14 mouse cellular contexts compared by ENCODE assay signal in the genomic region with DNA sequence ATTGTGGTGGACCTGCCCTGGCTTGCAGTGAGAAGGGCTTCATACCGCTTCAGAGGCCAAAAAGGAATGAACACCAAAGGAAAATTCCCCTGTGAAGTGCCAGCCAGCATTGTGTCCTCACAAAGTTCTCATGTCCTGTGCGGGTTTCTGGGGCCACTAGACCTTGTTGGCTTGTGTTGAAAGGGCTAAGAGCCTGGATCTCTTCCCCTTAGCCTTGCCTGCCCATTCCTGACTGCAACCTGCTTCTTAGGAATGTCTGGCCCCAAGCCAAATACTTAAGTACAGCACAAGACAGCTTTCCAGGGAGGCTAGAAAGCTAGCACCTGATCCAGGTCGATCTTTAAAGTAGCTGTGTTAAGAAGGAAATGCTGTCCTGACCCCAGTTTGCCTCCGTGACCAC. TPM values are rescaled to one million over a fixed set of nuclear protein-coding genes. Genes with fewer than 3 reads are reported as not detected.
DNase-seq lines count a peak whose midpoint lies in the region; ATAC-seq and TF ChIP-seq lines count a peak whose summit lies in the region.
"Had no signal": no experiment of that assay in that cellular context is flagged by ENCODE, and none has a peak within 500 bp of the region (broad histone marks: within the 10 kb centered on the region; RNA-seq: fewer than 3 reads in every experiment).

No protein-coding gene starts in this region.

- no peak overlapping the region for H3K9ac ChIP-seq in heart, embryonic 12.5 days
- H3K9ac ChIP-seq in ES-Bruce4 (ENCODE audit: low read depth, poor library complexity, severe bottlenecking) = no peak overlapping the region
- no peak overlapping the region for H3K9ac ChIP-seq in lung, embryonic 14.5 days
- H3K9ac ChIP-seq: liver, embryonic 13.5 days; midbrain, embryonic 12.5 days; stomach, embryonic 15.5 days had no signal

- H3K4me3 ChIP-seq in heart, embryonic 12.5 days = no peak overlapping the region
- no peak overlapping the region for H3K4me3 ChIP-seq in ES-Bruce4 (ENCODE audit: low read depth, low read length)
- no peak overlapping the region for H3K4me3 ChIP-seq in lung, embryonic 14.5 days (ENCODE audit: low read depth, low read length)
- H3K4me3 ChIP-seq: hindbrain, embryonic 10.5 days; liver, embryonic 13.5 days; midbrain, embryonic 12.5 days; stomach, embryonic 15.5 days had no signal

- TF ChIP-seq CTCF in ES-Bruce4 (IDR thresholded peaks at IDR 0.05; ENCODE audit: low read depth, low read length) = no peak
- no peak for TF ChIP-seq CTCF in brain, embryonic 14.5 days (IDR thresholded peaks at IDR 0.05; ENCODE audit: borderline replicate concordance, extremely low read depth, insufficient read depth, insufficient read length)
- TF ChIP-seq CTCF in lung, embryonic 14.5 days (IDR thresholded peaks at IDR 0.05; ENCODE audit: low read depth) = no peak

- H3K9me3 ChIP-seq in heart, embryonic 12.5 days (replicated peaks) = no peaks in the 10 kb centered on the region
- no peaks in the 10 kb centered on the region for H3K9me3 ChIP-seq in ES-Bruce4 (replicated peaks; ENCODE audit: control insufficient read depth, insufficient read depth, low read length, poor library complexity, severe bottlenecking)
- H3K9me3 ChIP-seq in lung, embryonic 14.5 days (ENCODE audit: low read depth, low read length) = no peaks in the 10 kb centered on the region
- H3K9me3 ChIP-seq: hindbrain, embryonic 10.5 days; liver, embryonic 13.5 days; midbrain, embryonic 12.5 days; stomach, embryonic 15.5 days had no signal

- ATAC-seq in heart, embryonic 12.5 days (ENCODE audit: insufficient number of reproducible peaks, low FRiP score) = no peak
- ATAC-seq in lung, embryonic 14.5 days (ENCODE audit: insufficient read depth) = peak; percentile 67; the same call in 1 of the 2 replicates

- H3K27me3 ChIP-seq in heart, embryonic 12.5 days (replicated peaks) = no peaks in the 10 kb centered on the region
- no peaks in the 10 kb centered on the region for H3K27me3 ChIP-seq in ES-Bruce4 (ENCODE audit: control insufficient read depth, insufficient read depth, low read length, poor library complexity, severe bottlenecking)
- no peaks in the 10 kb centered on the region for H3K27me3 ChIP-seq in lung, embryonic 14.5 days (ENCODE audit: insufficient read depth, low read length)
- H3K27me3 ChIP-seq: liver, embryonic 13.5 days; midbrain, embryonic 12.5 days; stomach, embryonic 15.5 days had no signal

- DNase-seq in heart, postnatal 14 days = no peak
- peak; percentile 14 for DNase-seq in brain, embryonic 14.5 days (ENCODE audit: low read depth)
- DNase-seq in lung, embryonic 14.5 days = peak; percentile 73
- no peak for DNase-seq in thymus, adult 18-20 months
- no peak for DNase-seq in gastrocnemius, postnatal 4 days (ENCODE audit: low spot score in 2 of 2)
- DNase-seq in B cell, adult 2 months = no peak
- DNase-seq: cerebellum, adult 11 months; liver, embryonic 13.5 days; right cerebral cortex, postnatal 14 days had no signal

- no peak overlapping the region for H3K4me2 ChIP-seq in heart, embryonic 12.5 days
- H3K4me2 ChIP-seq in lung, embryonic 14.5 days = no peak overlapping the region
- H3K4me2 ChIP-seq: liver, embryonic 13.5 days; midbrain, embryonic 12.5 days; stomach, embryonic 15.5 days had no signal

- no peak for TF ChIP-seq EP300 in ES-Bruce4 (IDR thresholded peaks at IDR 0.05; ENCODE audit: insufficient read depth, low read depth, low read length)

- no peak for TF ChIP-seq POLR2A in ES-Bruce4 (IDR thresholded peaks at IDR 0.05; ENCODE audit: insufficient read depth, low read length)
- no peak for TF ChIP-seq POLR2A in brain, embryonic 14.5 days (IDR thresholded peaks at IDR 0.05; ENCODE audit: borderline replicate concordance, extremely low read depth, insufficient read depth, insufficient read length, poor library complexity, severe bottlenecking)

- peaks cover 12% of the 10 kb centered on the region for H3K4me1 ChIP-seq in heart, embryonic 12.5 days (replicated peaks)
- H3K4me1 ChIP-seq in ES-Bruce4 (ENCODE audit: control insufficient read depth, insufficient read depth, low read length) = no peaks in the 10 kb centered on the region
- H3K4me1 ChIP-seq in lung, embryonic 14.5 days (ENCODE audit: insufficient read depth) = no peaks in the 10 kb centered on the region
- H3K4me1 ChIP-seq: hindbrain, embryonic 10.5 days; liver, embryonic 13.5 days; stomach, embryonic 15.5 days had no signal

- 70% methylated on average over 4 of the region's 4 CpGs for WGBS in heart, embryonic 12.5 days
- 57% methylated on average over 4 of the region's 4 CpGs for WGBS in lung, embryonic 14.5 days

- peaks cover 95% of the 10 kb centered on the region for H3K36me3 ChIP-seq in heart, embryonic 12.5 days
- peaks cover 64% of the 10 kb centered on the region for H3K36me3 ChIP-seq in ES-Bruce4 (ENCODE audit: control insufficient read depth, insufficient read depth, low read length, poor library complexity, severe bottlenecking)
- peaks cover 99% of the 10 kb centered on the region for H3K36me3 ChIP-seq in lung, embryonic 14.5 days (ENCODE audit: insufficient read depth)

- intact Hi-C loops in heart, postnatal 14 days (cut with DNase I) = no loop called here

- peak overlapping the region; percentile 8; the same call in 1 of the 2 replicates for H3K27ac ChIP-seq in heart, embryonic 12.5 days (ENCODE audit: poor library complexity, severe bottlenecking)
- H3K27ac ChIP-seq in ES-Bruce4 (ENCODE audit: insufficient read depth, low read length) = peak overlapping the region; percentile 20; the same call in 1 of the 2 replicates
- H3K27ac ChIP-seq in lung, embryonic 14.5 days (ENCODE audit: low read depth) = peak overlapping the region; percentile 54
- H3K27ac ChIP-seq: hindbrain, embryonic 10.5 days; liver, embryonic 13.5 days; midbrain, embryonic 12.5 days; stomach, embryonic 15.5 days had no signal

RNA-seq across cellular contexts. Expression of gene Patz1, which starts 14.1 kb away (rescaled TPM):
- 35.6 and 39.5 TPM in 2 replicates for polyA plus RNA-seq in heart, embryonic 12.5 days (2016; fragmentation: Nextera tagmentation; extraction: Ambion mirVana)
- total RNA-seq in heart, postnatal 14 days (2021) = 10 to 100 TPM; 26.6 to 30.4 TPM
- 55.6 and 62.5 TPM in 2 replicates for polyA plus RNA-seq in ES-Bruce4 (2011; ENCODE audit: insufficient read depth, insufficient read length, low read depth, missing spikeins)
- 96.7 and 102 TPM in 2 replicates for polyA plus RNA-seq in brain, embryonic 14.5 days (2012; rRNA removed)
- polyA plus RNA-seq in lung, embryonic 14.5 days (2014; fragmentation: Nextera tagmentation; extraction: Ambion mirVana) = 60.7 and 61.3 TPM in 2 replicates
- total RNA-seq in gastrocnemius, postnatal 4 days (2021) = 10 to 100 TPM; 31.8 to 31.9 TPM

RNA-seq across cellular contexts. Expression of gene Pik3ip1, which starts 27.4 kb away (rescaled TPM):
- 20.2 and 21.3 TPM in 2 replicates for polyA plus RNA-seq in heart, embryonic 12.5 days (2016; fragmentation: Nextera tagmentation; extraction: Ambion mirVana)
- 10 to 100 TPM; 34.0 to 39.8 TPM for total RNA-seq in heart, postnatal 14 days (2021)
- 17.0 TPM in 2 replicates for polyA plus RNA-seq in ES-Bruce4 (2011; ENCODE audit: insufficient read depth, insufficient read length, low read depth, missing spikeins)
- 17.0 and 24.6 TPM in 2 replicates for polyA plus RNA-seq in brain, embryonic 14.5 days (2012; rRNA removed)
- 6.4 and 8.5 TPM in 2 replicates for polyA plus RNA-seq in lung, embryonic 14.5 days (2014; fragmentation: Nextera tagmentation; extraction: Ambion mirVana)
- 10 to 100 TPM; 14.9 to 18.2 TPM for total RNA-seq in gastrocnemius, postnatal 4 days (2021)

RNA-seq across cellular contexts. Expression of gene Drg1, which starts 36.6 kb away (rescaled TPM):
- polyA plus RNA-seq in heart, embryonic 12.5 days (2016; fragmentation: Nextera tagmentation; extraction: Ambion mirVana) = 159 and 171 TPM in 2 replicates
- 10 to 100 TPM; 58.5 to 63.1 TPM for total RNA-seq in heart, postnatal 14 days (2021)
- 148 and 170 TPM in 2 replicates for polyA plus RNA-seq in ES-Bruce4 (2011; ENCODE audit: insufficient read depth, insufficient read length, low read depth, missing spikeins)
- polyA plus RNA-seq in brain, embryonic 14.5 days (2012; rRNA removed) = 85.8 and 96.3 TPM in 2 replicates
- polyA plus RNA-seq in lung, embryonic 14.5 days (2014; fragmentation: Nextera tagmentation; extraction: Ambion mirVana) = 237 and 245 TPM in 2 replicates
- total RNA-seq in gastrocnemius, postnatal 4 days (2021) = 10 to 100 TPM; 63.9 to 64.1 TPM

Comparison
In these comparisons a context has a peak if more than half of its experiments do, and no peak if none do; other contexts are left out.
1. DNase-seq: peak in brain, embryonic 14.5 days (single experiment) and lung, embryonic 14.5 days (single experiment); none in heart, postnatal 14 days (0 of 2), thymus, adult 18-20 months (0 of 2), gastrocnemius, postnatal 4 days (0 of 2) and B cell, adult 2 months (0 of 2).
2. Peak in every context shown above with its lines, with median percentiles within 50 percentile points of each other: H3K27ac ChIP-seq.